Comparison of ENCODE assay signal across 23 mouse cellular contexts in the genomic region with DNA sequence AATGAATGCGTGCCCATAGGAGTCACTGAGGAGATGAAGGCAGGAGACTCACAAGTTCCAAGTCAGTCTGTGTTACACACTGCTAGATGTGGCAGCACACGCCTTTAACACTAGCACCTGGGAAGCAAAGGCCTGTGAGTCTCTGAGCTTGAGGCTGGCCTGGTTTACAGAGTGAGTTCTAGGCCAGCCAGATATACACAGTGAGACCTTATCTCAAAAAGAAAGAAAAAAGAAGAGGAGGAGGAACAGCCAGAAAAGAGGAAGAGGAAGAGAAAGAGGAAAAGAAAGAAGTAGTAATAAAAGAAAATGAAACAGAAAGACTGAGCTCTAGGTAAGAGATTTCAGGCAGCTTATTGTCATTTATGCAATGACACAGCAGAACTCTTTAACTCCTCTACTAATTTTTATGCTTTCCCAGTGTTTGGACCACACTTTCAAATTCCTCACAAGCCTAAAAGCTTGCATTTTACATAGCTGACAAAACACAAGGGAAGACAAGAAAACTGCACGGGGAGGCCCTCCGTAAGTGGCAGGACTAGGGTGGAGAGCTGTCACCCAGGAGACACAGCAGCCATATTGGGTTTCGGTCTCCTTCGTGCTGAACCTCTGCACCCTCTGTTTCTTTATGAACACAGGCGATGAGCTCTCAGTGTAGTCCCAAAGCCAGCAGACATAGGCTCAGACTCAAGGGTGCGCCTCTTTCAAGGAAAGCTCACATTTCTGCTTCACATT. TPM values are rescaled to one million over a fixed set of nuclear protein-coding genes. Genes with fewer than 3 reads are reported as not detected.
DNase-seq lines count a peak whose midpoint lies in the region; ATAC-seq and TF ChIP-seq lines count a peak whose summit lies in the region.
"Had no signal": no experiment of that assay in that cellular context is flagged by ENCODE, and none has a peak within 500 bp of the region (broad histone marks: within the 10 kb centered on the region; RNA-seq: fewer than 3 reads in every experiment).

No protein-coding gene starts in this region.

- 89% methylated on average over 8 of the region's 8 CpGs for WGBS in liver, embryonic 11.5 days
- 85% methylated on average over 8 of the region's 8 CpGs for WGBS in liver, postnatal 0 days (ENCODE audit: insufficient replicate concordance)
- 92% methylated on average over 8 of the region's 8 CpGs for WGBS in forebrain, embryonic 12.5 days
- WGBS in kidney, adult 2 months, result 90% methylated on average over 8 of the region's 8 CpGs

- no peak overlapping the region for H3K27ac ChIP-seq in liver, embryonic 11.5 days (ENCODE audit: low read depth, low read length)
- no peak overlapping the region for H3K27ac ChIP-seq in liver, postnatal 0 days (ENCODE audit: low read depth)
- peak overlapping the region; percentile 86 for H3K27ac ChIP-seq in CH12.LX (ENCODE audit: insufficient read depth, low read depth)
- H3K27ac ChIP-seq in bone marrow macrophage, adult 2 months (ENCODE audit: insufficient read depth, low read depth, low read length), result peak overlapping the region; percentile 66
- H3K27ac ChIP-seq in forebrain, embryonic 12.5 days, result no peak overlapping the region
- no peak overlapping the region for H3K27ac ChIP-seq in kidney, adult 2 months (ENCODE audit: insufficient read depth, low read depth, low read length)
- H3K27ac ChIP-seq: embryonic facial prominence, embryonic 13.5 days; forebrain, embryonic 13.5 days; heart, embryonic 10.5 days; hindbrain, embryonic 12.5 days had no signal

- H3K79me2 ChIP-seq in CH12.LX (replicated peaks; ENCODE audit: control insufficient read depth, extremely low read depth, insufficient read depth, poor library complexity, severe bottlenecking), result peaks cover 54% of the 10 kb centered on the region

- peaks cover 16% of the 10 kb centered on the region for H3K36me3 ChIP-seq in liver, embryonic 11.5 days (ENCODE audit: control insufficient read depth, insufficient read depth, low read length)
- H3K36me3 ChIP-seq in liver, postnatal 0 days (replicated peaks; ENCODE audit: insufficient read depth, low read length), result peaks cover 23% of the 10 kb centered on the region
- peaks cover 20 to 63% of the 10 kb centered on the region in 2 experiments for H3K36me3 ChIP-seq in CH12.LX (replicated peaks in 1 of 2; ENCODE audit: control insufficient read depth in 1 of 2, insufficient read depth in 1 of 2, low read length in 1 of 2)
- H3K36me3 ChIP-seq in forebrain, embryonic 12.5 days (replicated peaks), result peaks cover 23% of the 10 kb centered on the region
- H3K36me3 ChIP-seq in kidney, adult 2 months (ENCODE audit: control insufficient read depth, insufficient read depth, low read length), result peaks cover 2% of the 10 kb centered on the region; the same call in 1 of the 2 replicates

- peaks cover 7% of the 10 kb centered on the region for H3K4me1 ChIP-seq in liver, embryonic 11.5 days (replicated peaks; ENCODE audit: control insufficient read depth, insufficient read depth, low read length)
- peaks cover 19% of the 10 kb centered on the region for H3K4me1 ChIP-seq in liver, postnatal 0 days (ENCODE audit: insufficient read depth)
- peaks cover 10 to 47% of the 10 kb centered on the region in 2 experiments for H3K4me1 ChIP-seq in CH12.LX (ENCODE audit: control insufficient read depth in 1 of 2, insufficient read depth in 2 of 2)
- peaks cover 22% of the 10 kb centered on the region for H3K4me1 ChIP-seq in bone marrow macrophage, adult 2 months (ENCODE audit: control insufficient read depth, insufficient read depth, low read length)
- H3K4me1 ChIP-seq in forebrain, embryonic 12.5 days, result peaks cover 19% of the 10 kb centered on the region
- peaks cover 8% of the 10 kb centered on the region for H3K4me1 ChIP-seq in kidney, adult 2 months (ENCODE audit: control insufficient read depth, insufficient read depth, low read length)

- no peak for TF ChIP-seq CTCF in liver, postnatal 0 days (IDR thresholded peaks at IDR 0.05; ENCODE audit: low read depth)
- no peak for TF ChIP-seq CTCF in CH12.LX (conservative IDR thresholded peaks at IDR 0.05 in 1 of 2, IDR thresholded peaks at IDR 0.05 in 1 of 2; ENCODE audit: low read depth in 2 of 2, low read length in 2 of 2)
- no peak for TF ChIP-seq CTCF in bone marrow macrophage, adult 2 months (IDR thresholded peaks at IDR 0.05; ENCODE audit: low read depth, low read length)
- TF ChIP-seq CTCF in kidney, adult 2 months (conservative IDR thresholded peaks at IDR 0.05; ENCODE audit: insufficient read depth, insufficient read length, low read depth, low read length), result no peak

- TF ChIP-seq RAD21 in CH12.LX (IDR thresholded peaks at IDR 0.05; ENCODE audit: low read depth, low read length), result no peak

- H3K27me3 ChIP-seq in liver, embryonic 11.5 days (replicated peaks; ENCODE audit: control insufficient read depth, insufficient read depth, low read length), result no peaks in the 10 kb centered on the region
- H3K27me3 ChIP-seq in liver, postnatal 0 days (ENCODE audit: insufficient read depth, low read length), result no peaks in the 10 kb centered on the region
- no peaks in the 10 kb centered on the region for H3K27me3 ChIP-seq in CH12.LX (replicated peaks)
- H3K27me3 ChIP-seq in forebrain, embryonic 12.5 days, result no peaks in the 10 kb centered on the region
- H3K27me3 ChIP-seq in kidney, adult 2 months (replicated peaks; ENCODE audit: control insufficient read depth, insufficient read depth, low read length), result no peaks in the 10 kb centered on the region
- H3K27me3 ChIP-seq: embryonic facial prominence, embryonic 13.5 days; forebrain, embryonic 13.5 days; hindbrain, embryonic 12.5 days had no signal

- no peak for ATAC-seq in liver, embryonic 11.5 days (replicated peaks; ENCODE audit: low FRiP score)
- no peak for ATAC-seq in liver, postnatal 0 days
- ATAC-seq in forebrain, embryonic 12.5 days (ENCODE audit: low FRiP score), result no peak
- ATAC-seq: forebrain, embryonic 13.5 days; forebrain, postnatal 0 days; hindbrain, embryonic 16.5 days; inflammation-experienced regulatory T-cells, adult 6 months had no signal

- dilution Hi-C loops in CH12.LX (cut with MboI; ENCODE audit: extremely low pct_ligation_motif_present, extremely low pct_unique_long_range_greater_than_20kb, low sequenced_read_pairs), result no loop called here

- peak overlapping the region; percentile 17 for H3K4me2 ChIP-seq in liver, embryonic 11.5 days
- H3K4me2 ChIP-seq in liver, postnatal 0 days (ENCODE audit: low read depth, low read length), result no peak overlapping the region
- peak overlapping the region; percentile 92 for H3K4me2 ChIP-seq in CH12.LX (ENCODE audit: insufficient read depth, low read depth, poor library complexity, severe bottlenecking)
- no peak overlapping the region for H3K4me2 ChIP-seq in forebrain, embryonic 12.5 days
- H3K4me2 ChIP-seq: embryonic facial prominence, embryonic 13.5 days; forebrain, embryonic 13.5 days; hindbrain, embryonic 12.5 days had no signal

- no peak overlapping the region for H3K9ac ChIP-seq in liver, embryonic 11.5 days (ENCODE audit: low read depth, low read length)
- no peak overlapping the region for H3K9ac ChIP-seq in liver, postnatal 0 days (replicated peaks)
- H3K9ac ChIP-seq in CH12.LX (ENCODE audit: insufficient read depth, low read depth), result peak overlapping the region; percentile 38
- H3K9ac ChIP-seq in forebrain, embryonic 12.5 days, result no peak overlapping the region
- H3K9ac ChIP-seq: embryonic facial prominence, embryonic 13.5 days; forebrain, embryonic 13.5 days; forebrain, postnatal 0 days; hindbrain, embryonic 12.5 days had no signal

- in situ Hi-C loops in CH12.LX (cut with MboI; ENCODE audit: low pct_ligation_motif_present, low pct_unique_long_range_greater_than_20kb, low sequenced_read_pairs), result no loop called here

- H3K9me3 ChIP-seq in liver, embryonic 11.5 days (ENCODE audit: control insufficient read depth, low read length), result peaks cover 4% of the 10 kb centered on the region; the same call in 1 of the 2 replicates
- peaks cover 8% of the 10 kb centered on the region; the same call in 1 of the 2 replicates for H3K9me3 ChIP-seq in liver, postnatal 0 days (ENCODE audit: low read length)
- H3K9me3 ChIP-seq in CH12.LX (replicated peaks; ENCODE audit: low read length), result peaks cover 16% of the 10 kb centered on the region
- no peaks in the 10 kb centered on the region for H3K9me3 ChIP-seq in forebrain, embryonic 12.5 days
- H3K9me3 ChIP-seq: forebrain, embryonic 13.5 days; heart, embryonic 10.5 days had no signal

- no peak for TF ChIP-seq EP300 in liver, postnatal 0 days (IDR thresholded peaks at IDR 0.05; ENCODE audit: low read depth)
- peak; percentile 43; the same call in 1 of the 2 replicates for TF ChIP-seq EP300 in CH12.LX (IDR thresholded peaks at IDR 0.05; ENCODE audit: low read length)

- no peak for TF ChIP-seq POLR2A in CH12.LX (IDR thresholded peaks at IDR 0.05; ENCODE audit: low read depth, low read length)
- TF ChIP-seq POLR2A in bone marrow macrophage, adult 2 months (IDR thresholded peaks at IDR 0.05; ENCODE audit: borderline replicate concordance, low read depth, low read length), result no peak
- TF ChIP-seq POLR2A in kidney, adult 2 months (IDR thresholded peaks at IDR 0.05; ENCODE audit: low read depth, low read length), result no peak

- H3K4me3 ChIP-seq in liver, embryonic 11.5 days (ENCODE audit: low read depth, low read length), result no peak overlapping the region
- H3K4me3 ChIP-seq in liver, postnatal 0 days (ENCODE audit: low read depth, low read length), result no peak overlapping the region
- peak overlapping the region in 2 of 3 experiments; percentile 25 to 51 for H3K4me3 ChIP-seq in CH12.LX (replicated peaks in 1 of 3; ENCODE audit: low read depth in 2 of 3, low read length in 2 of 3, poor library complexity in 1 of 3)
- H3K4me3 ChIP-seq in bone marrow macrophage, adult 2 months (ENCODE audit: insufficient read depth, low read length), result no peak overlapping the region
- H3K4me3 ChIP-seq in forebrain, embryonic 12.5 days (replicated peaks), result no peak overlapping the region
- H3K4me3 ChIP-seq in kidney, adult 2 months (ENCODE audit: insufficient read depth, low read depth, low read length), result no peak overlapping the region
- H3K4me3 ChIP-seq: embryonic facial prominence, embryonic 13.5 days; forebrain, embryonic 13.5 days; heart, embryonic 10.5 days; hindbrain, embryonic 12.5 days had no signal

- DNase-seq in liver, embryonic 11.5 days (ENCODE audit: low spot score), result no peak
- DNase-seq in liver, postnatal 0 days, result no peak
- DNase-seq in CH12.LX (ENCODE audit: extremely low read depth), result no peak
- DNase-seq in kidney, adult 2 months, result no peak
- DNase-seq in embryo, embryonic 11 days, result no peak
- DNase-seq: adrenal gland, adult 2 months; adrenal gland, postnatal 25 days; cerebellum, adult 11 months; cerebellum, adult 8-10 months; cerebellum, postnatal 25 days; forebrain, postnatal 0 days; gastrocnemius, postnatal 36 days; heart, adult 18-20 months; heart, postnatal 10 days; heart, postnatal 4 days had no signal

RNA-seq across cellular contexts. Expression of a gene that starts 2.6 kb away (rescaled TPM):
- polyA plus RNA-seq in liver, embryonic 11.5 days (2014; fragmentation: Nextera tagmentation; extraction: Ambion mirVana), result 71.8 and 80.9 TPM in 2 replicates
- 19.6 and 23.0 TPM in 2 replicates for polyA plus RNA-seq in liver, postnatal 0 days (2015; fragmentation: Nextera tagmentation; extraction: Ambion mirVana)
- total RNA-seq in CH12.LX (2012; rRNA removed), result 43.8 and 49.7 TPM in 2 replicates
- total RNA-seq in CH12.LX (2014; rRNA removed), result 61.4 and 62.8 TPM in 2 replicates
- 69.8 and 79.8 TPM in 2 replicates for polyA plus RNA-seq in CH12.LX (2012; ENCODE audit: insufficient read length, low read depth)
- polyA plus RNA-seq in bone marrow macrophage, adult 2 months (2012; ENCODE audit: insufficient read depth, insufficient read length, missing spikeins), result 51.7 and 56.2 TPM in 2 replicates
- polyA plus RNA-seq in forebrain, embryonic 12.5 days (2016; fragmentation: Nextera tagmentation; extraction: Ambion mirVana), result 51.8 and 53.3 TPM in 2 replicates
- polyA plus RNA-seq in kidney, adult 2 months (2012; rRNA removed), result 63.3 and 83.9 TPM in 2 replicates

RNA-seq across cellular contexts. Expression of a gene that starts 2.6 kb away (rescaled TPM):
- 111 and 113 TPM in 2 replicates for polyA plus RNA-seq in liver, embryonic 11.5 days (2014; fragmentation: Nextera tagmentation; extraction: Ambion mirVana)
- polyA plus RNA-seq in liver, postnatal 0 days (2015; fragmentation: Nextera tagmentation; extraction: Ambion mirVana), result 77.0 and 78.6 TPM in 2 replicates
- total RNA-seq in CH12.LX (2012; rRNA removed) (56.6 and 58.5 TPM in 2 replicates), CH12.LX (2014; rRNA removed) (75.5 and 76.3 TPM in 2 replicates)
- 39.9 and 41.8 TPM in 2 replicates for polyA plus RNA-seq in CH12.LX (2012; ENCODE audit: insufficient read length, low read depth)
- 63.9 and 65.9 TPM in 2 replicates for polyA plus RNA-seq in bone marrow macrophage, adult 2 months (2012; ENCODE audit: insufficient read depth, insufficient read length, missing spikeins)
- 108 and 110 TPM in 2 replicates for polyA plus RNA-seq in forebrain, embryonic 12.5 days (2016; fragmentation: Nextera tagmentation; extraction: Ambion mirVana)
- 50.2 and 60.3 TPM in 2 replicates for polyA plus RNA-seq in kidney, adult 2 months (2012; rRNA removed)

Comparison
In these comparisons a context has a peak if more than half of its experiments do, and no peak if none do; other contexts are left out.
1. H3K4me2 ChIP-seq: peak in liver, embryonic 11.5 days (single experiment) and CH12.LX (single experiment); none in liver, postnatal 0 days (single experiment) and forebrain, embryonic 12.5 days (single experiment).
2. H3K27ac ChIP-seq: peak in CH12.LX (single experiment) and bone marrow macrophage, adult 2 months (single experiment); none in liver, embryonic 11.5 days (single experiment), liver, postnatal 0 days (single experiment), forebrain, embryonic 12.5 days (single experiment) and kidney, adult 2 months (single experiment).
3. H3K4me3 ChIP-seq: peak in CH12.LX (2 of 3); none in liver, embryonic 11.5 days (single experiment), liver, postnatal 0 days (single experiment), bone marrow macrophage, adult 2 months (single experiment), forebrain, embryonic 12.5 days (single experiment) and kidney, adult 2 months (single experiment).